Mouse (Mus musculus) bone marrow, adult 2 months (tissue): ENCODE measurements around the gene Tnfrsf1a. TPM values are rescaled to one million over a fixed set of nuclear protein-coding genes. Genes with fewer than 3 reads are reported as not detected.

Source experiments
- H3K27ac ChIP-seq: fragments of 200-500 bp; 2 replicates; pipeline ENCODE4 v1.5.1; 2012; ENCODE audit warnings: low read depth, mild to moderate bottlenecking, control low read depth, inconsistent platforms, low read length; ENCODE audit not compliant: control insufficient read depth, poor library complexity, insufficient read depth
- H3K4me1 ChIP-seq: fragments of 200-500 bp; 2 replicates; pipeline ENCODE4 v1.6.1; 2011; ENCODE audit warnings: low read length; ENCODE audit not compliant: control insufficient read depth, insufficient read depth
- H3K4me3 ChIP-seq: fragments of 200-500 bp; replicated peaks from 2 replicates; pipeline ENCODE3; 2011; ENCODE audit warnings: mild to moderate bottlenecking, low read depth, low read length, control low read depth; ENCODE audit not compliant: control insufficient read depth
- CTCF ChIP-seq: fragments of 200-500 bp; IDR thresholded peaks from 2 replicates; pipeline ENCODE4 v1.5.1; 2011; ENCODE audit warnings: low read length, control low read depth; ENCODE audit not compliant: control insufficient read depth, insufficient read depth
- POLR2A ChIP-seq: fragments of 200-500 bp; IDR thresholded peaks from 2 replicates; pipeline ENCODE4 v1.6.1; 2011; ENCODE audit warnings: low read depth, mild to moderate bottlenecking, control low read depth, low read length, borderline replicate concordance; ENCODE audit not compliant: control insufficient read depth
- WGBS: fragments of 180-500 bp; shearing (Covaris S2); methylation state at CpG from one replicate; pipeline ENCODE4 v1.1.7; 2018; 5-methylcytosine and 5-hydroxymethylcytosine counted together
- polyA plus RNA-seq: library from polyadenylated mRNA; stranded (reverse); fragments of >200 nt; gene quantifications from 2 replicates; pipeline ENCODE4 v1.2.4, GENCODE M21; 2011; ENCODE audit warnings: low replicate concordance; ENCODE audit not compliant: missing spikeins, insufficient read depth, insufficient read length

Gene Tnfrsf1a
- polyA plus RNA-seq, 1 experiment = 63.5 TPM

DNA sequence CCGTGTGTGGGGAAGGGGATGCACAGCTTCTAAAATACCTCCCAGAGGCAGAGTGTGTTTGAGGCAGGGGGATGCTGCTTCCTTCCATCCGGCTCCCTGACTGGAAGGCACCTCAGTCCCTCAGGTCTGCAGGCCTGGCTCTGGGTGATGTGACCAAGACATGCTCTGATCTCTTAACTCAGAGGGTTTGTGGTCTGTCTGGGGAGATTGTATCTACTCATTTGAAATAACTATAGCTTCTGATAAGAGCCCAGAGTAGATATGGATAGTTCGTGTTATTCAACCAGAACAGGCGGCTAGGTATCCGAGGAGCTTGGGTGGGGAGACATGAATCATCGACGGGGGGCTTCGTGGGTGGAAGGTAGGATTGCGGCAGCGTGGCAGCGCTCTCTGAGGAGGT lies 4.1 kb downstream of the Tnfrsf1a start:
- Histone ChIP-seq H3K27ac (no peak overlapping the region), H3K4me3 (peak overlapping the region; percentile 50), H3K4me1 (peaks cover 8% of the 10 kb centered on the region)
- TF ChIP-seq CTCF (no peak), POLR2A (no peak)
- WGBS = 24% methylated on average over 11 of the region's 11 CpGs

DNA sequence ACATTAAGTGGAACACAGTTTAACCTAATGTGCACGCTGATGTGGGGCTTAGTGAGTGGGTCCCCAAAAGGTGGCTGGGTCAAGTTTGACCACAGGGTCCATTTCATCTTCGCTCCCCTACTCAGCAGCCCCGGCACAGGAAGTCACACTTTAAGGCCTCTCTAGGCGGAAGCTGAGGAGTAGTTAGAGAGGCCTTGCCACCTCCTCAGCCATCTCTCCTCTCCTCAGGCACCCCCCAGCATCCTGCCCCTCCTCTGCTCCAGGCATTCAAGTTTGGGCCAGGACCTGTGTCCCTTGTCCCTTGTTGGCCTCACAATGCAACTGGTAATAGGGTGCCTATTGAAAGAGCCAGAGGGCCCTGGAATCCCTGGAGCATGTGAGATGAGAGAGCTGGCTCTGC lies 4.5 kb downstream of the Tnfrsf1a start:
- H3K4me1 ChIP-seq = peaks cover 7% of the 10 kb centered on the region
- WGBS = 8% methylated on average over 4 of the region's 4 CpGs
- H3K4me3 ChIP-seq = peak overlapping the region; percentile 42

DNA sequence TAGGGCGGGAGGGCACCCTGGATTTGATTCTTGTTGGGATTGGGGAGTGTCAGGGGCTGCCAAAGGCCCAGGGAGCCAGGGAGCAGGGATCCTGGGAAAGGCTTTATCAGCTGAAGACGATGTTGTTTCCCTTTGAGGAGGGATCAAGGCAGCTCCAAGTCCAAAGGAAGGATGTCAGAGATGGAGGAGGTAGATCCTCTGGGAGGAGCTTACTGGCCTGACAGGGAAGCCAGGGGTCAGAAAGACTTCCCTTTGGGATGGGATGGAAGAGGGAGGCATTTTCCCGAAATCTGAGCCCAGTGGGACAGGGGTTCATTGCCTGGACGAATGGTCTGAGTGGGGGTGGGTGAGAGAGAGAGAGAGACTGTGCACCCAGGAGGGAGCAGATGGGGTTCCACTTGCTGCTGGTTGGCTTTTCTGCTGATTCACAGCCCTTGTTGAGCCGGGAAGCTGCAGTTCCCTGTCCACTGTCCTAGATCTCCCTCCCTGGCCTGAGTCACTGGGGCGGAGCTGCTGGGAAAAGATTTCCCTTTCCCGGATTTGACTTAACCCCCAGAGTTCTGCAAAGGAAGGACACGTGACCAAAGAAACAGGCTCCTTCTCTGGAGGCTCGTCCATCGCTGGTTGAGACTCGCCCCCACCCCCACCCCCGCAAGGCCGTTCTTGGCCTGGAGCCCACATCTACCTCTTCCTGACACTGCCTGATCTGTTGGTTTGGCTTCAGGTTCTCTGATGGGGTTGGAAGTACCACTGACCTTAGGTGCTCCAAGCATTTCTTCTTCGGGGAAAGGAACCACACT lies 5.4 kb downstream of the Tnfrsf1a start:
- no peak overlapping the region for H3K27ac ChIP-seq
- 14% methylated on average over 14 of the region's 14 CpGs for WGBS
- H3K4me3 ChIP-seq = peak overlapping the region; percentile 15
- H3K4me1 ChIP-seq = peaks cover 6% of the 10 kb centered on the region
- TF ChIP-seq CTCF = no peak
- no peak for TF ChIP-seq POLR2A

More for the DNA sequence above, 4.5 kb downstream of the Tnfrsf1a start:
- no peak overlapping the region for H3K27ac ChIP-seq
- TF ChIP-seq POLR2A (no peak), CTCF (no peak)

DNA sequence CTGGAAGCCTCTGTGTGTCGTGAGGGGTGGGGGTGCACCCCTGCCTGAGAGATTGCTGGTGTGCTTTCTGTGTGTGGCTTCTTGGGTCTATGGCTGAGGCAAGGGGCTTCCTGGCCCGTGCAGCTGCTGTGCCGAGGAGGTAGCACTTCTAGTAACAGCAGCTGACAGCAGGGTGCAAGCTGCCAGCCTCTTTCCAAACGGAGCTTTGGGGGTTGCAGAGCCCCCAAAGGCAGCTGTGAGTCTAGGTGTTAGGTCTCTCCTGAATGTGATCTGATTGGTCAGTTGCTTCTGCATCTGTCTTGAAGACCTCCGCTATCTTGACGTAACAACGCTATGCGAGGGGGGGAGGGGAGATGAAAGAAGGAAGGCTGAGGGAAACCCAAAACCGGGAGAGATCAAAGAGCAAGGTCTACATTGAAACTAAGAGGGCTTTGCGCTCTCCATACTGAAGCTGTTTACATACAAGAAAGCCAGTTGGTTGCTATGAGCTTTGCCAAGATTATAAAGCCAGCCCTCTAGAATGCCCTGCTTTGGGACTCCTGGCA lies 6.1 kb downstream of the Tnfrsf1a start:
- TF ChIP-seq POLR2A = no peak
- no peak for TF ChIP-seq CTCF
- 9% methylated on average over 10 of the region's 10 CpGs for WGBS
- Histone ChIP-seq H3K4me3 (no peak overlapping the region), H3K27ac (peak overlapping the region; percentile 28), H3K4me1 (peaks cover 6% of the 10 kb centered on the region)

DNA sequence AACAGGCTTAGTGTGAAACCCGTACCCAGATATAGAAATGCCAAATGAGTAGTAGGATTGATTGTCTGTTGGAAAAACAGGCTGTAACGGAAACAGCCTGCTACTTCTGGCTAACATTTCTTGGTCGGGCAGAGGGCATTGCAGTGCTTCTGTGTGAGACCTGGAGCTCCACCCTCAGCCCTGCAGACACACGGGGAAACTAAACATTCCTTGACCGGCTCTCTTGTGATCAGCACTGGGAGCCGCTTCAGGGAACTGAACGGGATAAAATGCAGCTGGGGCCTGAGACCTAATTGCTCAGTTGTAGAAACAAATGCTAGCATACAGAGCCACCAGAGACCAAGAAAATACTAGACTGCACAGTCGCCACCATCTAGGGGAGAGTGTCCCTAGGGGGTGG lies 7.1 kb downstream of the Tnfrsf1a start:
- Histone ChIP-seq H3K27ac (no peak overlapping the region), H3K4me3 (no peak overlapping the region), H3K4me1 (peaks cover 6% of the 10 kb centered on the region)
- 68% methylated on average over 8 of the region's 8 CpGs for WGBS
- no peak for TF ChIP-seq POLR2A
- TF ChIP-seq CTCF = no peak

DNA sequence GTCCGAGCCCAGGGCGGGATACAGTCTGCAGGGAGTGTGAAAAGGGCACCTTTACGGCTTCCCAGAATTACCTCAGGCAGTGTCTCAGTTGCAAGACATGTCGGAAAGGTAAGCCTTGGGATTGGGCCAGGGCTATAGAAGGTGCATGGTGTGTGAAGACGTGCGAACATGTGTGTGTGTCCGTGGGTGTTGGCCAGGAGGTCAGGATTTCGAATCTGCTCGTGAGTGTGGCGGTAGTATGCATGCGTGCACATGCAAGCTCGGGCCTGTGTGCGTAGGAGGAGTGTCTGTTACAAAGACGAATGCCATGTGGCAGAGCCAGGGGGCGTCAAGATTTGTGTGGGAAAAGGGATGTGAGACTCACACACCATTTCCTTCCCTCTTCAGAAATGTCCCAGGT lies 8.2 kb downstream of the Tnfrsf1a start:
- Histone ChIP-seq H3K4me1 (peaks cover 4% of the 10 kb centered on the region; the same call in 1 of the 2 replicates), H3K4me3 (no peak overlapping the region), H3K27ac (no peak overlapping the region)
- TF ChIP-seq POLR2A (no peak), CTCF (no peak)
- WGBS = 79% methylated on average over 15 of the region's 15 CpGs

DNA sequence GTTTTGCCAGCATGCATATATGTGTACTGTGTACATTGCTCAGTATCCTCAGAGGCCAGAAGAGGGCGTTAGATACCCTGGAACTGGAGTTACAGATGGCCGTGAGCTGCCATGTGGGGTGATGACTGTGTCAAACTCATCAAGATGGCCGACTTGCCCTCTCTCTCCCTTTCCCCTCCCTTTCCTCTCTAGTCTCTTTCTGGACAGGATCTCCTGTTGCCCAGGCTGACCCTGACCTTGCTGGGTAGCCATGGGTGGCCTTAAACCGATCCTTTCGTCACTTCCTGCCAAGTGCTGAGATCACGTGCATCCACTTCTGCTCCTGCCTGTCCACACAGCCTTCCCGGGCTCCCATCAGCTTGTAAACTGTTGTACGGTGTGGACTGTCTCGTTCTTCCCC lies 10.8 kb downstream of the Tnfrsf1a start:
- 43% methylated on average over 9 of the region's 9 CpGs for WGBS
- Histone ChIP-seq H3K27ac (no peak overlapping the region), H3K4me3 (no peak overlapping the region), H3K4me1 (peaks cover 1% of the 10 kb centered on the region; the same call in 1 of the 2 replicates)
- TF ChIP-seq POLR2A (no peak), CTCF (no peak)

DNA sequence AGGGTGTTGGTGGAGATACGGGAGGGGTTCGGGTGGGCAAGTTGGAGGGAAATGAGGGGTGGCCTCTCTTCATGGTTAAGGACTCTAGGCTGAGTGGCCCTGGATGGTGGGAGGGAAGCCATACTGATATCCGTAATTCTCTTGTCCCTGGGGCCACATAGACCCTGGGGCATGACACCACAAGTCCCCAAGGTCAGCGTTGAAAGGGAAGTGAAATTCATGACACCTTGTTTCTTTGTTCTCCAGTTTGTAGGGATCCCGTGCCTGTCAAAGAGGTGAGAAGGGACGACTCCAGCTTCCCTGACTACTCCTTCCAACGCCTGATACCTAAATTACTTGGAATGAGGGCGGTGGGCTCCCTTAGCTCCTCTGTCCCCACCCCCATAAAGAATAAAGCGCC lies 11.7 kb downstream of the Tnfrsf1a start:
- no peak overlapping the region for H3K4me3 ChIP-seq
- TF ChIP-seq CTCF (no peak), POLR2A (no peak)
- H3K4me1 ChIP-seq = no peaks in the 10 kb centered on the region; the same call in 1 of the 2 replicates
- 68% methylated on average over 9 of the region's 9 CpGs for WGBS
- no peak overlapping the region for H3K27ac ChIP-seq

DNA sequence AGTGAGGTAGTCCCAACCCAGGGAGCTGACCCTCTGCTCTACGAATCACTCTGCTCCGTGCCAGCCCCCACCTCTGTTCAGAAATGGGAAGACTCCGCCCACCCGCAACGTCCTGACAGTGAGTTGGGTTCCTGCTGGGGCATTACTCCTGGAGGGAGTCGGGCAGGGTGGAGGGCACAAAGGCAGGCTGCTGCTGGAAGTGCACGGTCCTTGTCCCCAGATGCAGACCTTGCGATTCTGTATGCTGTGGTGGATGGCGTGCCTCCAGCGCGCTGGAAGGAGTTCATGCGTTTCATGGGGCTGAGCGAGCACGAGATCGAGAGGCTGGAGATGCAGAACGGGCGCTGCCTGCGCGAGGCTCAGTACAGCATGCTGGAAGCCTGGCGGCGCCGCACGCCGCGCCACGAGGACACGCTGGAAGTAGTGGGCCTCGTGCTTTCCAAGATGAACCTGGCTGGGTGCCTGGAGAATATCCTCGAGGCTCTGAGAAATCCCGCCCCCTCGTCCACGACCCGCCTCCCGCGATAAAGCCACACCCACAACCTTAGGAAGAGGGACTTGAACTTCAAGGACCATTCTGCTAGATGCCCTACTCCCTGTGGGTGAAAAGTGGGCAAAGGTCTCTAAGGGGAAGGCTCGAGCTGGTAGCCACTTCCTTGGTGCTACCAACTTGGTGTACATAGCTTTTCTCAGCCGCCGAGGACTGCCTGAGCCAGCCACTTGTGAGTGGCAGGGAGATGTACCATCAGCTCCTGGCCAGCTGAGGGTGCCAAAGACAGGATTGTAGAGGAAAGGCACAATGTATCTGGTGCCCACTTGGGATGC lies 12.5 kb downstream of the Tnfrsf1a start:
- WGBS = 82% methylated on average over 38 of the region's 38 CpGs
- TF ChIP-seq CTCF = peak; percentile 33; the same call in 1 of the 2 replicates
- no peak for TF ChIP-seq POLR2A
- Histone ChIP-seq H3K27ac (no peak overlapping the region), H3K4me3 (no peak overlapping the region), H3K4me1 (peaks cover 3% of the 10 kb centered on the region; the same call in 1 of the 2 replicates)
